Mouse (Mus musculus) cerebellum, adult 2 months (tissue): ENCODE data around the gene Nxph1.

Source experiments
- CTCF ChIP-seq: fragments of 200-500 bp; IDR thresholded peaks from 2 replicates; pipeline ENCODE4 v1.5.1; 2011; ENCODE audit warnings: low read depth, mild to moderate bottlenecking, control low read depth, low read length, moderate library complexity, borderline replicate concordance; ENCODE audit not compliant: insufficient read depth
- POLR2A ChIP-seq: fragments of 200-500 bp; IDR thresholded peaks from 2 replicates; pipeline ENCODE4 v1.6.1; 2011; ENCODE audit warnings: low read length, control low read depth, borderline replicate concordance; ENCODE audit not compliant: insufficient read depth

DNA sequence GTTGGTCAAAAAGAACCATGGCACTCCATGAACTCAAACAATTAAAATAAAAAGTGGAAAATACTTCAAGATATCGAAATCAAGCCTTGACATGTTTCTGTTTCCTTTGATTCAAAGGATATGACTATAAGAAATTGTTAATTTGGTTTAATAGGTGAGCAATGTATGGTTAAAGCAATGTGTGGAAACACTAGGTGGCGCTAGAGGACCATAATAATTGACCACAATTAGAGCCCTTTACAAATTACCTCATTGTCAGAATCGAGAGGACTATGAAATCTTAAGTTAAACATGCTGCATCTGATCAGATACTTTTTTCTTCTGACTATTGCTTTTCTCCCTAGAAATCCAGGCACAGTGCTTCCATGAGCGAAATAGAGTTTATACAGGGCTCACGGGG lies 12.5 kb upstream of the Nxph1 start:
- no peak for TF ChIP-seq POLR2A
- peak; percentile 44; the same call in 1 of the 2 replicates for TF ChIP-seq CTCF
